8 mouse cellular contexts compared by ENCODE assay signal in genomic region chr11:120800061-120800904, GRCm38 (mm10). TPM values are rescaled to one million over a fixed set of nuclear protein-coding genes. Genes with fewer than 3 reads are reported as not detected.
DNase-seq lines count a peak whose midpoint lies in the region; TF ChIP-seq lines count a peak whose summit lies in the region.

No protein-coding gene starts in this region.

- H3K27ac ChIP-seq in bone marrow macrophage, adult 2 months (ENCODE audit: insufficient read depth, low read depth, low read length) = peak overlapping the region; percentile 64
- peak overlapping the region; percentile 42 for H3K27ac ChIP-seq in embryonic fibroblast, embryonic 13.5 days (ENCODE audit: insufficient read depth, low read length)

- DNase-seq in B cell, adult 2 months = peak; percentile 88 to 89
- DNase-seq in heart, adult 9 months (ENCODE audit: low spot score in 2 of 2) = peak; percentile 88 to 92
- DNase-seq in kidney, adult 9 months = peak; percentile 93
- peak; percentile 84 for DNase-seq in liver
- DNase-seq in monocyte, adult 2 months (ENCODE audit: low read depth in 1 of 2, low spot score in 2 of 2) = peak; percentile 55 to 71
- peak; percentile 64 to 82 for DNase-seq in spleen, postnatal 14 days (ENCODE audit: low spot score in 2 of 2)

- 0 out of 2 replicates have a peak overlapping the region, but pooled peaks have one; percentile 12 for H3K4me3 ChIP-seq in bone marrow macrophage, adult 2 months (ENCODE audit: insufficient read depth, low read length)
- no peak overlapping the region for H3K4me3 ChIP-seq in embryonic fibroblast, embryonic 13.5 days (ENCODE audit: insufficient read depth, low read length)

- peak; percentile 75 for TF ChIP-seq CTCF in bone marrow macrophage, adult 2 months (IDR thresholded peaks at IDR 0.05; ENCODE audit: low read depth, low read length)
- TF ChIP-seq CTCF in embryonic fibroblast, embryonic 13.5 days (IDR thresholded peaks at IDR 0.05; ENCODE audit: borderline replicate concordance, insufficient read depth, low read length) = peak; percentile 65; the same call in 1 of the 2 replicates

- no peak for TF ChIP-seq POLR2A in bone marrow macrophage, adult 2 months (IDR thresholded peaks at IDR 0.05; ENCODE audit: borderline replicate concordance, low read depth, low read length)
- peak; percentile 66 for TF ChIP-seq POLR2A in embryonic fibroblast, embryonic 13.5 days (IDR thresholded peaks at IDR 0.05; ENCODE audit: low read depth, low read length)

- H3K4me1 ChIP-seq in bone marrow macrophage, adult 2 months (ENCODE audit: control insufficient read depth, insufficient read depth, low read length) = peaks cover 17% of the 10 kb centered on the region
- H3K4me1 ChIP-seq in embryonic fibroblast, embryonic 13.5 days (ENCODE audit: control insufficient read depth, insufficient read depth, low read length) = peaks cover 8% of the 10 kb centered on the region; the same call in 1 of the 2 replicates

RNA-seq across cellular contexts. Expression of gene Dus1l, which starts 4.1 kb away (rescaled TPM):
- 22.7 and 28.5 TPM in 2 replicates for polyA plus RNA-seq in bone marrow macrophage, adult 2 months (2012; ENCODE audit: insufficient read depth, insufficient read length, missing spikeins)
- 23.7 and 24.0 TPM in 2 replicates for polyA plus RNA-seq in embryonic fibroblast, embryonic 13.5 days (2011; ENCODE audit: insufficient read length, low read depth, missing spikeins)

RNA-seq across cellular contexts. Expression of gene Gps1, which starts 16.2 kb away (rescaled TPM):
- 34.7 and 41.1 TPM in 2 replicates for polyA plus RNA-seq in bone marrow macrophage, adult 2 months (2012; ENCODE audit: insufficient read depth, insufficient read length, missing spikeins)
- polyA plus RNA-seq in embryonic fibroblast, embryonic 13.5 days (2011; ENCODE audit: insufficient read length, low read depth, missing spikeins) = 103 and 112 TPM in 2 replicates

RNA-seq across cellular contexts. Expression of gene Rfng, which starts 16.3 kb away (rescaled TPM):
- 18.3 and 22.6 TPM in 2 replicates for polyA plus RNA-seq in bone marrow macrophage, adult 2 months (2012; ENCODE audit: insufficient read depth, insufficient read length, missing spikeins)
- polyA plus RNA-seq in embryonic fibroblast, embryonic 13.5 days (2011; ENCODE audit: insufficient read length, low read depth, missing spikeins) = 12.8 and 13.0 TPM in 2 replicates

RNA-seq across cellular contexts. Expression of gene Fasn, which starts 24.1 kb away (rescaled TPM):
- 6.9 and 8.1 TPM in 2 replicates for polyA plus RNA-seq in bone marrow macrophage, adult 2 months (2012; ENCODE audit: insufficient read depth, insufficient read length, missing spikeins)
- 61.2 and 72.6 TPM in 2 replicates for polyA plus RNA-seq in embryonic fibroblast, embryonic 13.5 days (2011; ENCODE audit: insufficient read length, low read depth, missing spikeins)

RNA-seq across cellular contexts. Expression of gene Hmga1b, which starts 37.7 kb away (rescaled TPM):
- 13.2 and 32.4 TPM in 2 replicates for polyA plus RNA-seq in bone marrow macrophage, adult 2 months (2012; ENCODE audit: insufficient read depth, insufficient read length, missing spikeins)
- 1.3 and 15.2 TPM in 2 replicates for polyA plus RNA-seq in embryonic fibroblast, embryonic 13.5 days (2011; ENCODE audit: insufficient read length, low read depth, missing spikeins)
